9 mouse cellular contexts compared by ENCODE assay signal in genomic region chr9:102715506-102715900, GRCm38 (mm10). TPM values are rescaled to one million over a fixed set of nuclear protein-coding genes. Genes with fewer than 3 reads are reported as not detected.
DNase-seq lines count a peak whose midpoint lies in the region; ATAC-seq and TF ChIP-seq lines count a peak whose summit lies in the region.
"Had no signal": no experiment of that assay in that cellular context is flagged by ENCODE, and none has a peak within 500 bp of the region (broad histone marks: within the 10 kb centered on the region; RNA-seq: fewer than 3 reads in every experiment).

No protein-coding gene starts in this region.

- intact Hi-C loops in gastrocnemius, postnatal 14 days (cut with DNase I; ENCODE audit: low total_unique reads), result loop anchor here (10.0 kb wide), 1 partner anchor 149 kb away; no protein-coding TSS in a partner anchor

- no peak for TF ChIP-seq CTCF in forebrain, postnatal 0 days (IDR thresholded peaks at IDR 0.05; ENCODE audit: low read depth)
- TF ChIP-seq CTCF in lung, adult 2 months (IDR thresholded peaks at IDR 0.05; ENCODE audit: insufficient read depth, low read length), result no peak
- TF ChIP-seq CTCF in intestine, postnatal 0 days (IDR thresholded peaks at IDR 0.05; ENCODE audit: low read depth), result no peak

- no peak for DNase-seq in forebrain, postnatal 0 days
- no peak for DNase-seq in lung, adult 2 months
- peak; percentile 42 for DNase-seq in kidney, adult 18-20 months
- no peak for DNase-seq in gastrocnemius, postnatal 14 days

- 0 out of 2 replicates have a peak overlapping the region, but pooled peaks have one; percentile 31 for H3K27ac ChIP-seq in forebrain, embryonic 12.5 days
- no peak overlapping the region for H3K27ac ChIP-seq in forebrain, postnatal 0 days (ENCODE audit: low read depth, low read length)
- H3K27ac ChIP-seq in lung, embryonic 16.5 days (ENCODE audit: low read length), result peak overlapping the region; percentile 76
- H3K27ac ChIP-seq in stomach, embryonic 15.5 days, result peak overlapping the region; percentile 17; the same call in 1 of the 2 replicates
- H3K27ac ChIP-seq in intestine, postnatal 0 days (ENCODE audit: low read depth, low read length), result no peak overlapping the region

- peaks cover 41% of the 10 kb centered on the region for H3K4me1 ChIP-seq in forebrain, embryonic 12.5 days
- H3K4me1 ChIP-seq in forebrain, postnatal 0 days (ENCODE audit: insufficient read depth), result peaks cover 10% of the 10 kb centered on the region
- peaks cover 37% of the 10 kb centered on the region for H3K4me1 ChIP-seq in lung, embryonic 16.5 days (replicated peaks; ENCODE audit: control insufficient read depth, insufficient read depth, low read length)
- H3K4me1 ChIP-seq in lung, adult 2 months (ENCODE audit: control insufficient read depth, insufficient read depth, low read length), result peaks cover 13% of the 10 kb centered on the region
- peaks cover 25% of the 10 kb centered on the region for H3K4me1 ChIP-seq in stomach, embryonic 15.5 days
- no peaks in the 10 kb centered on the region for H3K4me1 ChIP-seq in intestine, postnatal 0 days (replicated peaks; ENCODE audit: control insufficient read depth, insufficient read depth, low read length)

- H3K4me2 ChIP-seq in forebrain, embryonic 12.5 days, result no peak overlapping the region
- H3K4me2 ChIP-seq in forebrain, postnatal 0 days (ENCODE audit: low read depth), result no peak overlapping the region
- H3K4me2 ChIP-seq in lung, embryonic 16.5 days (ENCODE audit: low read depth, low read length), result no peak overlapping the region
- no peak overlapping the region for H3K4me2 ChIP-seq in stomach, embryonic 15.5 days
- H3K4me2 ChIP-seq in intestine, postnatal 0 days (replicated peaks; ENCODE audit: low read depth), result no peak overlapping the region

- WGBS in forebrain, embryonic 12.5 days, result 50% methylated on average over 2 of the region's 2 CpGs
- WGBS in forebrain, postnatal 0 days, result 65% methylated on average over 2 of the region's 2 CpGs
- WGBS in lung, embryonic 16.5 days, result 56% methylated on average over 2 of the region's 2 CpGs
- 54% methylated on average over 2 of the region's 2 CpGs for WGBS in lung, adult 2 months
- WGBS in stomach, embryonic 15.5 days, result 66% methylated on average over 2 of the region's 2 CpGs
- 72% methylated on average over 2 of the region's 2 CpGs for WGBS in intestine, postnatal 0 days

- H3K36me3 ChIP-seq in forebrain, embryonic 12.5 days (replicated peaks), result peaks cover 7% of the 10 kb centered on the region
- H3K36me3 ChIP-seq in forebrain, postnatal 0 days (ENCODE audit: insufficient read depth), result 0 out of 2 replicates have a peak, but pooled peaks cover 4% of the 10 kb centered on the region
- peaks cover under 1% of the 10 kb centered on the region for H3K36me3 ChIP-seq in lung, embryonic 16.5 days (ENCODE audit: control insufficient read depth, insufficient read depth, low read length)
- peaks cover 5% of the 10 kb centered on the region for H3K36me3 ChIP-seq in stomach, embryonic 15.5 days
- peaks cover 8% of the 10 kb centered on the region for H3K36me3 ChIP-seq in intestine, postnatal 0 days (ENCODE audit: control insufficient read depth, insufficient read depth)

- no peak overlapping the region for H3K9ac ChIP-seq in forebrain, embryonic 12.5 days
- H3K9ac ChIP-seq in forebrain, postnatal 0 days, result no peak overlapping the region
- no peak overlapping the region for H3K9ac ChIP-seq in lung, embryonic 16.5 days (ENCODE audit: low read length)
- H3K9ac ChIP-seq in stomach, embryonic 15.5 days, result no peak overlapping the region
- H3K9ac ChIP-seq in intestine, postnatal 0 days (ENCODE audit: low read depth, low read length), result no peak overlapping the region

- H3K9me3 ChIP-seq in forebrain, embryonic 12.5 days, result no peaks in the 10 kb centered on the region
- no peaks in the 10 kb centered on the region for H3K9me3 ChIP-seq in forebrain, postnatal 0 days (ENCODE audit: low read length)
- no peaks in the 10 kb centered on the region for H3K9me3 ChIP-seq in lung, embryonic 16.5 days (ENCODE audit: control insufficient read depth, low read length)
- H3K9me3 ChIP-seq in stomach, embryonic 15.5 days, result no peaks in the 10 kb centered on the region
- no peaks in the 10 kb centered on the region for H3K9me3 ChIP-seq in intestine, postnatal 0 days (ENCODE audit: control insufficient read depth)

- H3K4me3 ChIP-seq in forebrain, embryonic 12.5 days (replicated peaks), result 0 out of 2 replicates have a peak overlapping the region, but pooled peaks have one; percentile 2
- H3K4me3 ChIP-seq in forebrain, postnatal 0 days (ENCODE audit: low read depth, low read length), result no peak overlapping the region
- H3K4me3 ChIP-seq in lung, embryonic 16.5 days (ENCODE audit: low read length), result no peak overlapping the region
- H3K4me3 ChIP-seq in lung, adult 2 months (replicated peaks; ENCODE audit: extremely low read depth, low read depth, low read length), result no peak overlapping the region
- H3K4me3 ChIP-seq in stomach, embryonic 15.5 days (replicated peaks), result no peak overlapping the region
- H3K4me3 ChIP-seq in intestine, postnatal 0 days (ENCODE audit: low read depth, low read length), result no peak overlapping the region
- H3K4me3 ChIP-seq: erythroblast, embryonic 14.5 days had no signal

- TF ChIP-seq POLR2A in lung, adult 2 months (IDR thresholded peaks at IDR 0.05; ENCODE audit: borderline replicate concordance, extremely low read depth, low read depth, low read length), result no peak

- H3K27me3 ChIP-seq in forebrain, embryonic 12.5 days, result peaks cover 3% of the 10 kb centered on the region
- no peaks in the 10 kb centered on the region for H3K27me3 ChIP-seq in forebrain, postnatal 0 days (ENCODE audit: insufficient read depth, low read length)
- no peaks in the 10 kb centered on the region for H3K27me3 ChIP-seq in lung, embryonic 16.5 days (ENCODE audit: control insufficient read depth, insufficient read depth, low read depth, low read length)
- H3K27me3 ChIP-seq in stomach, embryonic 15.5 days (replicated peaks), result no peaks in the 10 kb centered on the region
- no peaks in the 10 kb centered on the region for H3K27me3 ChIP-seq in intestine, postnatal 0 days (replicated peaks; ENCODE audit: control insufficient read depth, insufficient read depth, low read length)

- ATAC-seq in forebrain, embryonic 12.5 days (ENCODE audit: low FRiP score), result no peak
- ATAC-seq in forebrain, postnatal 0 days, result no peak
- ATAC-seq in lung, embryonic 16.5 days (ENCODE audit: low read depth), result no peak
- no peak for ATAC-seq in stomach, embryonic 15.5 days (ENCODE audit: insufficient read depth, low FRiP score, low read depth)
- no peak for ATAC-seq in intestine, postnatal 0 days

RNA-seq across cellular contexts. Expression of gene Amotl2, which starts 1.0 kb away (rescaled TPM):
- 82.4 TPM in 2 replicates for polyA plus RNA-seq in forebrain, embryonic 12.5 days (2016; fragmentation: Nextera tagmentation; extraction: Ambion mirVana)
- total RNA-seq in forebrain, postnatal 0 days (2014; rRNA removed), result 85.8 and 106 TPM in 2 replicates
- 24.8 and 27.6 TPM in 2 replicates for polyA plus RNA-seq in forebrain, postnatal 0 days (2015; fragmentation: Nextera tagmentation; extraction: Ambion mirVana)
- polyA plus RNA-seq in lung, embryonic 16.5 days (2015; fragmentation: Nextera tagmentation; extraction: Ambion mirVana), result 37.6 and 40.1 TPM in 2 replicates
- polyA plus RNA-seq in lung, adult 2 months (2012; rRNA removed), result 82.6 and 101 TPM in 2 replicates
- polyA plus RNA-seq in stomach, embryonic 15.5 days (2015; fragmentation: Nextera tagmentation; extraction: Ambion mirVana), result 35.3 and 37.7 TPM in 2 replicates
- 12.4 and 13.4 TPM in 2 replicates for polyA plus RNA-seq in intestine, postnatal 0 days (2015; fragmentation: Nextera tagmentation; extraction: Ambion mirVana)
- total RNA-seq in gastrocnemius, postnatal 14 days (2021), result 10 to 100 TPM; 19.4 to 25.0 TPM

Comparison
In these comparisons a context has a peak if more than half of its experiments do, and no peak if none do; other contexts are left out.
1. H3K27ac ChIP-seq: peak in forebrain, embryonic 12.5 days (single experiment), lung, embryonic 16.5 days (single experiment) and stomach, embryonic 15.5 days (single experiment); none in forebrain, postnatal 0 days (single experiment) and intestine, postnatal 0 days (single experiment).